Comparison of ENCODE assay signal across 8 mouse cellular contexts in genomic region chr12:86983470-86984193, GRCm38 (mm10). TPM values are rescaled to one million over a fixed set of nuclear protein-coding genes. Genes with fewer than 3 reads are reported as not detected.
A peak's percentile ranks its signal among the peaks of the same experiment; 100 is the strongest.
DNase-seq lines count a peak whose midpoint lies in the region; ATAC-seq lines count a peak whose summit lies in the region.

No protein-coding gene starts in this region.

- 1% methylated on average over 28 of the region's 28 CpGs for WGBS in forebrain, embryonic 12.5 days

- peak overlapping the region; percentile 29; the same call in 1 of the 2 replicates for H3K9ac ChIP-seq in forebrain, embryonic 12.5 days

- H3K4me1 ChIP-seq in forebrain, embryonic 12.5 days = peaks cover 13% of the 10 kb centered on the region

- H3K36me3 ChIP-seq in forebrain, embryonic 12.5 days (replicated peaks) = no peaks in the 10 kb centered on the region

- H3K9me3 ChIP-seq in forebrain, embryonic 12.5 days = no peaks in the 10 kb centered on the region

- peak; percentile 68 for ATAC-seq in forebrain, embryonic 12.5 days (ENCODE audit: low FRiP score)

- peaks cover 93% of the 10 kb centered on the region for H3K27me3 ChIP-seq in forebrain, embryonic 12.5 days

- no peak overlapping the region for H3K27ac ChIP-seq in forebrain, embryonic 12.5 days

- intact Hi-C loops in heart, postnatal 10 days (cut with DNase I) = loop anchor here (5.0 kb wide), 1 partner anchor 69 kb away; no protein-coding TSS in a partner anchor

- peak overlapping the region; percentile 47 for H3K4me2 ChIP-seq in forebrain, embryonic 12.5 days

- DNase-seq in urinary bladder, adult 2 months (ENCODE audit: low spot score) = peak; percentile 36
- no peak for DNase-seq in urinary bladder, postnatal 10 days (ENCODE audit: low spot score)
- DNase-seq in heart, postnatal 10 days = peak; percentile 79 to 85
- peak; percentile 63 to 64 for DNase-seq in kidney, postnatal 25 days
- DNase-seq in lung, postnatal 25 days (ENCODE audit: low spot score) = peak; percentile 32
- peak; percentile 80 for DNase-seq in right cerebral cortex, postnatal 10 days (ENCODE audit: low spot score in 2 of 2)
- no peak for DNase-seq in spleen, postnatal 36 days (ENCODE audit: low spot score in 2 of 2)

- H3K4me3 ChIP-seq in forebrain, embryonic 12.5 days (replicated peaks) = peak overlapping the region; percentile 13

RNA-seq across cellular contexts. Expression of gene Zdhhc22, which starts 6.6 kb away (rescaled TPM):
- not detected in 2 replicates for polyA plus RNA-seq in urinary bladder, adult 2 months (2012; rRNA removed)
- 1.1 and 1.6 TPM in 2 replicates for polyA plus RNA-seq in forebrain, embryonic 12.5 days (2016; fragmentation: Nextera tagmentation; extraction: Ambion mirVana)
- total RNA-seq in heart, postnatal 10 days (2021) = not detected

RNA-seq across cellular contexts. Expression of gene Cipc, which starts 36.8 kb away (rescaled TPM):
- 46.4 and 52.3 TPM in 2 replicates for polyA plus RNA-seq in urinary bladder, adult 2 months (2012; rRNA removed)
- 49.5 and 51.4 TPM in 2 replicates for polyA plus RNA-seq in forebrain, embryonic 12.5 days (2016; fragmentation: Nextera tagmentation; extraction: Ambion mirVana)
- 10 to 100 TPM; 36.5 to 45.1 TPM for total RNA-seq in heart, postnatal 10 days (2021)

RNA-seq across cellular contexts. Expression of gene Tmem63c, which starts 37.5 kb away (rescaled TPM):
- 0.13 and 0.19 TPM in 2 replicates for polyA plus RNA-seq in urinary bladder, adult 2 months (2012; rRNA removed)
- 1.5 and 1.6 TPM in 2 replicates for polyA plus RNA-seq in forebrain, embryonic 12.5 days (2016; fragmentation: Nextera tagmentation; extraction: Ambion mirVana)
- under 1 TPM; 0.17 to 0.25 TPM for total RNA-seq in heart, postnatal 10 days (2021)

Comparison
In these comparisons a context has a peak if more than half of its experiments do, and no peak if none do; other contexts are left out.
1. DNase-seq: peak in urinary bladder, adult 2 months (single experiment), heart, postnatal 10 days (2 of 2), kidney, postnatal 25 days (2 of 2), lung, postnatal 25 days (single experiment) and right cerebral cortex, postnatal 10 days (2 of 2); none in urinary bladder, postnatal 10 days (single experiment) and spleen, postnatal 36 days (0 of 2).